Mouse (Mus musculus) T-helper 17 cell (primary cell): Measurements from ENCODE around the gene Blzf1.

Source experiments
- in situ Hi-C, 2 experiments: fragments of 300-600 bp; cut with MboI, MseI; formaldehyde crosslinking; loops; 1 replicate in 1 of 2; 2 replicates in 1 of 2; pipeline ENCODE4 v1.15.1; 2025; ENCODE audit warnings: high pct_unique_total_duplicates in 2 of 2

Blzf1 gene

GRCm38 (mm10) chr1:164307124-164307751, at the start of gene Blzf1:
Blzf1 (minus strand) TSS chr1:164307489.
- in situ Hi-C loops, result no loop called here

DNA sequence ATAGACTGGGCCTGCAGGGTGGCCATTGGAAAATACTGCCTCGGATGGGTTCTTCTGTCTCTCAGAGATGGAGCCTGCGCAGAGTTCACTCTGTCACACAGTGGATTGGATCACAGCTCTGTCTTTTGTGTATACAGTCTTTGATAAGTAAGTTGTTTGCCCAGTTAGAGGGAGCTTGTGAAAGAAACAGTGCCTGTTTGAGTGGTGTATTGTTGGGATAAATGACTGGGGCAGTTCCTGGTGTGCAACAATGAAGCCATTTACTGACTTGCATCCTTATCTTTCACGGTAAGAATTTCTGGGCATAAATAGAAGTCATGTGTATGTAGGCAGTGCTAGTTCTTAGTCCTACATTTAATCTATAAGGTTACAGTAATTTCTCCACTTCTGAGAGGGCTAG, 46.2 kb upstream of the Blzf1 start:
- in situ Hi-C loops, result loop anchor here in 1 of 2 experiments (25.0 kb wide), 1 partner anchor 759 kb away; no protein-coding TSS in a partner anchor

GRCm38 (mm10) chr1:164342161-164342560, 34.9 kb upstream of the Blzf1 start:
- in situ Hi-C loops, result no loop called here

GRCm38 (mm10) chr1:164335846-164336245, 28.6 kb upstream of the Blzf1 start:
- in situ Hi-C loops, result no loop called here

- in situ Hi-C loops, result no loop called here
These were observed 28.1 kb upstream of the Blzf1 start for GRCm38 (mm10) chr1:164335435-164335834.

DNA sequence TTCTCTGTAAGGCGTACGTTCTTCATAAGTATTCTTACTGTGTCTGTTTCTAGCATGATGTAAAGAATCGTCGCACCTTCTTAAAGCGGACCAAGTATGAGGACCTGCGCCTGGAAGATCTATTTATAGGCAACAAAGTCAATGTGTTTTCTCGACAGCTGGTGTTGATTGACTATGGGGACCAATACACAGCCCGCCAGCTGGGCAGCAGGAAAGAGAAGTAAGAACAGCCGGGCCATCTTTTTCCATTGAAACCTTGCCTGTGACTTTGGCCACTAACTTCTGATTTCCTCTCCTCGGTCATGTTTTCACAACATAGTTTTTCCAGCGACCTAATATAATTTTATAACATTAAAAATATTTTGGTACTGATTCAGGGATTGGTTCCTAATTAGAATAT, 25.3 kb upstream of the Blzf1 start:
- in situ Hi-C loops, result no loop called here

DNA sequence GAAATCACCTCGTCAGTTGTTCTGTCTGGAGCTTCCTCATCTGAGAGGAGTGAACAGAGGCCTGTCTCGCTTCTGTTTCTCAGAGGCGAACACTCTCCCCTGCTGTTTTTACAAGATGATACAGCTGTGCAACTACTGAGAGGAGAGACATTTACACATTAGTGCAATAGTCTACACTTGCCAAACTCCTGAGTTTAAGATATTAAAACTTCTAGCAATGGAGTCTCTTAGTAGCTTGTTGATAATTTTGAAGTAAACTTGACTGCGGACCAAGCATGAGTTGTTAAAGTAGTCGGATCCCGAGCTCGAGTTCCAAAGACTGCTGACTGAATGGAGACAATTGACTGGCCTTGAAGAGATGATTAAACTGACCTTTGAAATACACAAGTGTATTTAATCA, 20.5 kb upstream of the Blzf1 start:
- in situ Hi-C loops, result no loop called here

DNA sequence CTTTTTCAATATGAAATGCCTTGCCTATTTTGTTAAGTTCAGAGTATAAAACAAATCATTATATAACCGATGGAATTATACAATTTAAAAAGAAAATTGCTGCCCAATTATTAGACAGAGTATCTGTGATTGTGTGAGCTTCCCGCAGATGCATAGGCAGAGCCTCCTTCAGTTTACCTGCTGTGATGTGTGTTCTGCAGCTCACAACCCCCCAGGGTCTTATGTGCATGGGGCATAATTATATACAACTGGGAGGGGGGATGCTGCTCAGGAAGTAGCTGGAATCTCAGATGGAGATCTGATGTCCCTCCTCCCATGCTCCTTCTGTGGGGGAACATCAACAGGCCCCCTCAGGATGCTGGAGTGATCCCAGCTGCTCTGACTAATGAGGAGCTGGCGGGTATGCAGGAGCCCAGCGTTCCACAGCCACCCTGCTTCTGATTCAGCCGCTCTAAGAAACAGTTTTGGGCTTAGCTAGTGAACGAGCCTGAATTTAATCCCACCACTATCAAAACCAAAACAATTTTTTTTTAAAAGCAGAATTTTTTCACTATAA, 19.4 kb upstream of the Blzf1 start:
- in situ Hi-C loops, result no loop called here

DNA sequence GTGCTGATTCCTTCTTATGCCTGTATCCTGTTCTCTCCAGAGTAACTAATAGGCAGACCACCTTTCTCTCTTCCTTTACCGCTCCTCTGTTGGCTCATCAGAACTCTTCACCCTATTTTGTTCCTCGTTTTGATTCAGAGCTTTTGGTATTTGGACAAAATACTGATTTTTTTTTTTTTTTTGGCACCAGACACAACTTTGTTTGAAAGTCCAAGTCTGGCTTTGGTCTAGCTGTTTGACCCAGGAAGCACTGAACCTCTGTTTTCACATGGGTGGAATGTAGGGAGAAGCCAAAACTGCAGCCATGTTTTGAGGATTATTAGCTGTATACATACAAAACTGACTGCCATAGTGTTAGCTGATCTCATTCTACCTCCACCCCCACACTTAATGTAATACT, 17.6 kb upstream of the Blzf1 start:
- in situ Hi-C loops, result no loop called here

GRCm38 (mm10) chr1:164324221-164324620, 16.9 kb upstream of the Blzf1 start:
- in situ Hi-C loops, result no loop called here

DNA sequence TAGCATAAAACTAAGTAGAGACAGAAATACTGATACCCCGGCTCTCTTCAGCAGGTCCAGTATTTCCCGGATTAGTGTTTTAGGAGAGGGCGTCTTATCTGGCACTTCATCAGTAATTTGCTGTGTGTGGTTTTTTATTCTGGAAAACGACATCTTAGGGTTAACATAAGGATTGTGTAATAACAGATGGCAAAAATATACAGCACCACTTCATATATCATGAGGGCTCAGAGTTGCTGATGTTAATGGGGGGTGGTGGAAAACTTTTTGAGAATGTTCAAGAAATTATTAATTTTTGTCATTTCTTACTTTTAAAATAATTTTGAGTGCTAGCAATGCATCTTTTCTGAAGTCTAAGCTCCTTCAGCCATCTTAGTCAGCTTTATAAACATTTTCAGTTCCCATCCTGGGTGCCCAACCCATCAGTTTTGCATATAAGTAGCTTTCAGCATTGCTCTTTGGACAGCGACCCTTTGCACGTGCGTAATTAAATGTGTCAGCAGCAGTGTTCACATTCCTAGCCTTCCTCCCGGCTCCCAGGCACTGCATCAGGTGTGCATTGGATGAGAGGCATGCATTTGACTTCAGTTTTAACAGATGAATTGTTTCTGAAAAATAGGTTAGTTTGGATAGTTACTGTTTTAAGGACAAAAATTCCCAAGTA, 15.8 kb upstream of the Blzf1 start:
- in situ Hi-C loops, result no loop called here

DNA sequence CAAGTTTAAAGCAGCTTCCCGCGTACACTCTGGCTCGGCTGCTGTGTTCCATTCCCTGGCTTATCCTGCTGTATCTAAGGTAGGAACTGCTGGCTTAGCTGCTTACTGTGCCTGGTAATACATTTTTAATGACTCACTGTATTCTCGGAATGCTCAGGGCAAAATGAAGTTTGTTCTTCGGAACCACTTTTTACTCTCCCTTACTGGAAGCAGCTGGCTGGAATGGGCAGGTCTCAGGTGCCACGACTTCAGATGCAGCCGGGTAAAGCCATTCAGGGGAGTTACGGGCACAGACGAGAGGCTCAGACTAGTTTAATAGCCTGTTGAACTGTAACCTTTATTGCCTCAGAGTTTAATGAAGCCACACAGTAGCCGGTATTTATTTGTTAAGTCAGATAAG, 14.1 kb upstream of the Blzf1 start:
- in situ Hi-C loops, result no loop called here

DNA sequence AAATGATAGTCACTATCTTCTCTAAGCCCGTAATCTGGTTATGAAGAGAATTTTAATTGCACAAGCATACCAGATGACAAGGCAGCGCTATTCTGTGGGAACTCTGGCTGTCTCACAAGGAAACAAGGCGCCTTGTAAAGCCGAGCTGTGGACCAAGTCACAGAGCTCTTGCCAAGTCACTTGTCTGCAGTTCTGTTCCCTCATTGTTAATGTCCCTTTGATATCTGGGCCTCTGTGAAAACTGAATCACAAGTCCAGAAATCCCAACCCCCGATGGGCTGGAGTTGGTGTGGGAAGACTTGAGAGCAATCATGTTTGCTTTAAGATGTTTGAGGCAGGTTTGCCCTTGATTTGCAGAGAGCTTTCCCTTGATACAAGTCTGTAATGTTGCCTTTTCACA, 13.4 kb upstream of the Blzf1 start:
- in situ Hi-C loops, result no loop called here

DNA sequence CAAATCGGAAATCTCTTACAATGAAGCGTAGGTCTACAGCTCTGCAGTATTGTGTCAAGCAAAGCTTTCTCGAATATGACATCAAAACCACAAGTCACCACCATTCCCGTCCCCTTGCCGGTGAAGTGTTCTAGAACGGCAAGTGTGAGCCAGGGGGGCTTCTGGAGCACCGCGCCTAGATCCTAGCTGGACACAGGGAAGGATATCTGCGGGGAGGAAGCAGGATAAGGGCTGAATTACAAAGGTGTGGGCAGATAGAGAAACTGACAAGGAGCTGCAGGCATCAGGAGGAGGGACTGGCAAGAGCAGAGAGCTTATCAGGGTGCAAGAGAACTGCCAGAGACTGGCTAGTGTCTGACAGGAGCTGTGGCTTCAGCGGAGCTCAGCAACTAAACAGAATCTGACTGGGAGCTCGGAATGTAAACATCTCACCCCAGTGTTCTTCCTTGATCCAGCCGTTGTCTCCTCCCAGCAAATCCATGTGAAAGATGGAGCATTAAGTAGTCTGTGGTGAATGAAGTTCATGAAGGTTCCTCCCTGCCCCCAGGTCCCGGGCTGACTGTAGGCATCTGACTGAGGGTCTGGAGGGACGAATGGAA, 12.4 kb upstream of the Blzf1 start:
- in situ Hi-C loops, result loop anchor here in 1 of 2 experiments (10.0 kb wide), 1 partner anchor 1505 kb away; no protein-coding TSS in a partner anchor

GRCm38 (mm10) chr1:164318474-164318873, 11.2 kb upstream of the Blzf1 start:
- in situ Hi-C loops, result loop anchor here in 1 of 2 experiments (10.0 kb wide), 1 partner anchor 1506 kb away; no protein-coding TSS in a partner anchor

GRCm38 (mm10) chr1:164317261-164317660, 10.0 kb upstream of the Blzf1 start:
- in situ Hi-C loops, result loop anchor here in 1 of 2 experiments (10.0 kb wide), 1 partner anchor 1508 kb away; no protein-coding TSS in a partner anchor

GRCm38 (mm10) chr1:164316697-164317096, 9.4 kb upstream of the Blzf1 start:
- in situ Hi-C loops, result loop anchor here in 1 of 2 experiments (10.0 kb wide), 1 partner anchor 1508 kb away; no protein-coding TSS in a partner anchor

DNA sequence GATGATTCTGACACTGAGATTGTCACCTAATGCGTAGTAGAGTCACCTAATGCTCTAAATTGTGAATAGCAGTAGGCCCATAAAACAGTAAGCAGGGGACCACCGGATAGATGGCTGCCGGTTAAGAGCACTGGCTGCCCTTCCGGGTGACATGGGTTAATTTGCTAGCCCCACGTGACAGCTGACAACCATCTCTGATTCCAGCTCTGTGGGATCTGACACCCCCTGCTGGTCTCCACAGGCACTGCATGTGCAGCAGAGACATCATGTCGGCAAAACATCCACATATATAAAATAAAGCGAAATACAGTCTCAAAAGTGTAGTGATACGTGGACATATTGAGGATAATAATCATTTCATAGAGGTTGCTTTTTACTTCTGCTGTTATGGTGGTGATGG, 8.0 kb upstream of the Blzf1 start:
- in situ Hi-C loops, result loop anchor here in 1 of 2 experiments (10.0 kb wide), 1 partner anchor 1510 kb away; no protein-coding TSS in a partner anchor

DNA sequence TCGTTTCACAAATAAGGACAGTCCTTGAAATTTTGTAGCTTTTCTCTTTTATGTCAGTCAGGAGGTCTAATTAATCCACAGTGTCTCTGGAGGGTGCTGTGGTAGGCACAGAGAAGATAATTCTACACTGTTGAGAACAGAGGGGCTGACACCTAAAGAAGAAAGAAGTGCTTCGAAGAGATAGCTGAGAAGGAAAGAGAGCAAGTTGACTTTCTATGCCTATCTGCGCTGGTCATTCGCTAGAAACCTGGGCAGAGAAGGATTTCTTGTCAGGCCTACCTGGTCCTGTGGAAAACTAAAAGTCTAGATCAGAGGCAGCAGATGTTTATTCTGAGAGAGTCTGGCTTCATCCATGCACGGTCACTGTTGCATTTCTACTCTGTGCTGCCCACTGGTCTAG, 6.8 kb upstream of the Blzf1 start:
- in situ Hi-C loops, result loop anchor here in 1 of 2 experiments (10.0 kb wide), 1 partner anchor 1511 kb away; no protein-coding TSS in a partner anchor

DNA sequence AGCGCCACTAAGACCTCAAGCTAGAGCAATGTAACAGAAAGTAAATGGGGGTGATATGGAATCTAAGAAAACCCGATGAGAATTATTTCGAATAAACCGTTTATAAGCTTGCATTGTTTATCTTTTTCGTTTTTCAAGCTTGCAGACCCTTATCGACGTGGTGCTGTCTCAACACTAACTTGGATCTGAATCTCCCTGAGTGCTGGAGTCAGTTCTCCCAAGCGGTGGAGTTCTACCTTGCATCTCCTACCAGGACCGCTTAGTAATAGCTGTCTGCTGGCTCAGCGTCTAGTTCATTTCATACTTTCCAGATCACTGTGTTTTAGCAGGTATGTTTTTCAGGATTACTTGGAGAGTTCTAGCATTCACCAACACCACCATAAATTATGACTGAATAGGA, 633 bp upstream of the Blzf1 start:
- in situ Hi-C loops, result no loop called here

- in situ Hi-C loops, result no loop called here
These were observed 3.5 kb downstream of the Blzf1 start, which contains the start of gene Nme7 for GRCm38 (mm10) chr1:164303821-164304220. Nme7 (plus strand) TSS chr1:164304121.

- in situ Hi-C loops, result no loop called here
These were observed 5.3 kb downstream of the Blzf1 start for GRCm38 (mm10) chr1:164301949-164302348.
